Mouse (Mus musculus): ENCODE measurements at regions not wholly inside any gene's neighbourhood (a gene's known extent, or its start where the extent isn't known, plus 50 kb on each side); places are given as distances from the start of the nearest gene placed in this dataset.
"Not testable (repeated sequence)": the region's sequence is repeated elsewhere in the genome, so short reads cannot be mapped to it uniquely, and the experiment has no call there.

GRCm38 (mm10) chr17:82666557-82666956 lies 548.5 kb upstream of the Pkdcc start:
- not testable (repeated sequence) for TF ChIP-seq CTCF, EP300 (IDR thresholded peaks at IDR 0.05)

Data from lung, postnatal 0 days (tissue).